Mouse (Mus musculus): Measurements from ENCODE around the gene Pnp2. TPM values are rescaled to one million over a fixed set of nuclear protein-coding genes. Genes with fewer than 3 reads are reported as not detected.
A peak's percentile ranks its signal among the peaks of the same experiment; 100 is the strongest.
"Not testable (repeated sequence)": the region's sequence is repeated elsewhere in the genome, so short reads cannot be mapped to it uniquely, and the experiment has no call there.

Pnp2 gene
- 1 to 10 TPM in 1 of 2 experiments, under 1 TPM in 1; 0.83 to 1.1 TPM for total RNA-seq (2021)
- long read RNA-seq, experiment 1, result 0 reads
- long read RNA-seq, experiment 2, partial matches to known transcripts, result 0 of 1 reads
- long read RNA-seq, experiment 2, other reads (novel, unspliced or antisense), result 1 of 1 reads

DNA sequence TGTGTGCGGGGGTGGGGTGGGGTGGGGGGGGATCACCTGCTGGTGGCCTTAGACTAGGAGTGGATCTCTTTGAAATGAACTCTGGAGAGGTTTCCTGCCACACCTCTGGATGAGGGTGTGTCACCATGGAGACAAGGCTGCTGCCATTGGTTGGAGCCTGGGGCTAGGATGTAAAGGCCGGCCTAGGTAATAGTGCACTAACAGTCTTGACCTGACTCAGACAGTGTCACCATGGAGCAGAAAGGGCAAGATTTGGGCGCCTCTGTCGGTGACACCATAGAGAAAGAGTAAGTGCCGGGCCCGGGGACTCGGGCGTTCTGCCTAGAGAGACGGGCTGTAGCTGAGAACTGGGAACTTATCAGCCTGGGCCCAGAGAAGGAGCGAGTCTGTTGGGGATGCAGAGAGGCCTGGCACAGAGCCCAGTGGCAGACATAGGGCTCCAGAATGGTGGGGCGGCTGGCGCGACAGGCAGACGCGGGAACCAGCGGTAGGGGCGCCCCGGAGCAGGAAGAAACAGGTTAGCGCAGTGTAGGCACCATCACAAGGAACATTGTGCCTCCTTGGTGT lies at the start of gene Pnp2:
Gene Pnp2 (plus strand): TSS at position 51 of the 567 bp plus-strand sequence.
- H3K27ac ChIP-seq, result peak within 1 kb of the TSS; percentile 53; the same call in 1 of the 2 replicates
- H3K4me3 ChIP-seq, result peak within 1 kb of the TSS; percentile 39
- DNase-seq (ENCODE audit: low spot score in 2 of 2), result peak in 1 of 2 experiments; percentile 48
- peak; percentile 55 for TF ChIP-seq CTCF (conservative IDR thresholded peaks at IDR 0.05)

DNA sequence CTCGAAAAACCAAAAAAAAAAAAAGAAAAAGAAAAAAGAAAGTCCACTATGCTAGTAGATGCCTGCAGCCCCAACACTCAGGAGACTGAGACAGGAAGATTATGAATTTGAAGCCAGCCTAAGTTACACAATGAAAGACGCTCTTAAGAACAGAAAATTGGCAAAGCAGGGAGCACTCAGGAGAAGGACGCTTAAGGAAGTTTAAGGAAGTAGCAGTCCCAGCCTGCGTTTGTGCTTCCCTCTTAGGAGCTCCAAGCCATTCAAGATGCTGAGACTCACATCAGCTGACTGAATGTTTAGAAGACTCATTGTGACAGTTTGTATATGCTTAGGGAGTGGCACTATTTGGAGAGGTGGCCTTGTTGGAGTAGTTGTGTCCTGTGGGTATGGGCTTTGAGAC lies 47.7 kb upstream of the Pnp2 start:
- H3K27ac ChIP-seq, result no peak overlapping the region
- TF ChIP-seq CTCF (conservative IDR thresholded peaks at IDR 0.05), result no peak
- DNase-seq (ENCODE audit: low spot score in 2 of 2), result no peak
- no peak overlapping the region for H3K4me3 ChIP-seq

DNA sequence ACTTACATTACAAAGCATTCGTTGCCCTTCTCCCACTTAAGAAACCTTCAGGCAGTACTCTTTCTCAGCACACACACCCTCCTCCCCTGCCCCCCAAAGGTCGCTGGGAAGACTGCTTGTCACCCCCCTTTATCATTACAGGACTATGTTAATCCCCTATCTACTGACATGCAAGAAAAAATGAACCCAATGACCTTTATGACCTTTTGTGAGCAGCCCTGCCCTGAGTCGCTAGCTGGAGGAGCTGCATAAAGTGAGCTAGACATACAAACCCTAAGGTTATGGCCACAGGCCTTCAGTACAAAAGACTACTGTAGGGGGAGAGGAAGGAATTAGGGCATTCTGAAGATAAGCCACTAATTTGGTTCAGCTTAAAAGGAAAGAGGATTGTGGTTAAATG lies 44.4 kb upstream of the Pnp2 start:
- DNase-seq (ENCODE audit: low spot score in 2 of 2), result no peak
- Histone ChIP-seq H3K4me3 (no peak overlapping the region), H3K27ac (no peak overlapping the region)
- no peak for TF ChIP-seq CTCF (conservative IDR thresholded peaks at IDR 0.05)

DNA sequence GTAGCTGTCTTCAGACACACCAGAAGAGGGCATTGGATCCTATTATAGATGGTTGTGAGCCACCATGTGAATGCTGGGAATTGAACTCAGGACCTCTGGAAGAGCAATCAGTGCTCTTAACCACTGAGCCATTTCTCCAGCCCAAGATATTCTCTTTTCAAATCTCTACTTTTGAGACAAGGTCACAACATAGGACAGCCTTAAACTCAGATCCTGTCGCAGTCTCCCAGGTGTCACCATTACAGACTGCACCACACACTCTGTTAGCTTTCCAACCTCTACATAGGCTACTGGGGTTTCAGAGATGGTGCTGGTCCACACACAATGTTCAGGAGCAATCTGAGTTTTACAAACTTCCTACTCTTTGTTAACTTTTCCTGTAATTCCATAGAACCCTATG lies 32.4 kb upstream of the Pnp2 start:
- peak overlapping the region; percentile 88 for H3K4me3 ChIP-seq
- DNase-seq (ENCODE audit: low spot score in 2 of 2), result not testable (repeated sequence)
- peak overlapping the region; percentile 1; the same call in 1 of the 2 replicates for H3K27ac ChIP-seq

DNA sequence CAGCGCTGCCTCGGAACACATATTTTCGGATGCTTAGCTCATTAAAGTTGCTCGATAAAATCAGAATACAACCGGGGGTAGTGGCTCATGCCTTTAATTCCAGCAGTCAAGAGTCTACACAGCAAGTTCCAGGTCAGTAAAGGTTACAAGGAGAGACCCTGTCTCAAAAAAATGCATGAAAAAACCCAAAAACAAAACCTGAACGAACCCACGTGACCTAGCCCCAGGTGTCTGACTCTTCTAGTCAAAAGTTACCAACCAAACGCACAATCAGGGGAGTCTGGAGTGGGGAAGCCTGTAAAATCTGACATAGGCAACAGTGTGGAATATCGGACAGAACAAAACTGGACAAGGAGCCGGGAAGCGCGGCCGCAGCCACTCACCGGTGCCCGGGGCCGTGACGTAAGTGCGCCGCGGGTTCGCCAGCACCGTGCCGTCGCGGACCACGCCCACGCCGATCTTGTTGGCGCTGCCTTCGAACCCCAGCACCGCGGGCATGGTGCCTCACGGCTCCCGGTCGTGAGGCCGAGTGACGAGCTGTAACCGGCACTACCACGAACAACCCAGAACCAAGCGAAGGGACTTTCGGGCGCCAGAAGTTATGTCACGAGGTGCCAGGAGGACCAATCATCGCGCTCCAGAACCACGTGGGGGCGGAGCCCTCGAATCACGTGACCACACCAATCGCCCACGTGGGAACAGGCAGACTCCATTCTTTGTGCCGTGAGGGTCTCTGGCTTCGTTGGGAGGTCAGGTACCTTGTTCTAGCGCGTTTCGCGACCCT lies 31.3 kb upstream of the Pnp2 start, which contains the start of the genes Osgep and Apex1:
Gene Osgep (minus strand): TSS at position 613 of the 784 bp plus-strand sequence.
Gene Apex1 (plus strand): TSS at position 688 of the 784 bp plus-strand sequence.
- Histone ChIP-seq H3K27ac (peak within 1 kb of the TSS; percentile 95), H3K4me3 (peak within 1 kb of the TSS; percentile 88)
- no peak for TF ChIP-seq CTCF (conservative IDR thresholded peaks at IDR 0.05)
- peak; percentile 95 to 96 for DNase-seq (ENCODE audit: low spot score in 2 of 2)

DNA sequence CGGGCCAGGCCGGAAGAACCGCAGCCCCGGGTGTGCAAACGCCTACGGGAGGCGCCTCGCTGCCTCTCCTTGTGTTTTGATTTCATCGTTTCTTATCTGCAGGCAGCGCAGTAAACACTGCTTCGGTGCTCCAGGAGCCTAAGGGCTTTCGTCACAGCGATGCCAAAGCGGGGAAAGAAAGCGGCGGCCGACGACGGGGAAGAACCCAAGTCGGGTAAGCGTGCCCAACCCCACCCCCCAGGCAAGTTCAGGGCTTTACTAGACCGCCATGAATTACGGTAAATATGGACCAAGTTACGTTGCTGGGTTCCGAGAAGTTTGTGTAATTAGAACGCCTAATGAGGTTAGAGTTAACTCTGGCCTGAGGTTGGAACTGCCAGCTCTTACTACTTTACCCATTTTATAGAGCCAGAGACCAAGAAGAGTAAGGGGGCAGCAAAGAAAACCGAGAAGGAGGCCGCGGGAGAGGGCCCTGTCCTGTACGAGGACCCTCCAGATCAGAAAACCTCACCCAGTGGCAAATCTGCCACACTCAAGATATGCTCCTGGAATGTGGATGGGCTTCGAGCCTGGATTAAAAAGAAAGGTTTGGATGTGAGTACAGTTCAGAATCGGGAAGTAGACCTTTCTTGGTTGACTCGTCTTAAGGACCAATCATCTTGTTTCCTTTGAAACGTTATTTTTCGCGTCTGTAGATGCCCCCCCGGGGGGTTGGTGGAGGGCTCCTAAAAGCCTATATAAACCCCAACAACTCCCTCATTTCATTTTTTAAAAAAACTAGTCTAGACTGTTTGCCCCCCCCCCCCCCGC lies 30.5 kb upstream of the Pnp2 start:
- Histone ChIP-seq H3K4me3 (peak overlapping the region; percentile 88), H3K27ac (peak overlapping the region; percentile 95)
- peak in 1 of 2 experiments; percentile 21 for DNase-seq (ENCODE audit: low spot score in 2 of 2)
- TF ChIP-seq CTCF (conservative IDR thresholded peaks at IDR 0.05), result no peak

DNA sequence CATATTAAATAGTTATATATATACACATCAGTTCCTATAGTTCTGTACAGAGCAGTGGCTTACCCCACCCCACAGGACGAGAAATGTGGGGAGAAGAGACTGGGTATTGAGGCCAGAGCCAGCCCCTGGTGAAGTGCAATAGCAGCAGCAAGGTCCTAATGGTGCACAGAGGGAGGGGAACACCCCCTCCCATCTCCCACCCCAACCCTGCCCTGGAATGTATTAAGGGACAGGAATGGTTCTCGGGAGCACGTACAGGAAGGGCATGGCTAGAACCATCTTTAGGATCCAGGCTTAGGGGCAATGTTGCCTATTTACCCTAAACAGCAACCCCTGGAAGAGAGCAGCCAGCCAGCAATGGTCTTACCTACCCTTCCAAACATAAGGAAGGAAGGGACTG lies 28.4 kb upstream of the Pnp2 start:
- DNase-seq (ENCODE audit: low spot score in 2 of 2), result no peak
- no peak overlapping the region for H3K4me3 ChIP-seq
- TF ChIP-seq CTCF (conservative IDR thresholded peaks at IDR 0.05), result no peak

DNA sequence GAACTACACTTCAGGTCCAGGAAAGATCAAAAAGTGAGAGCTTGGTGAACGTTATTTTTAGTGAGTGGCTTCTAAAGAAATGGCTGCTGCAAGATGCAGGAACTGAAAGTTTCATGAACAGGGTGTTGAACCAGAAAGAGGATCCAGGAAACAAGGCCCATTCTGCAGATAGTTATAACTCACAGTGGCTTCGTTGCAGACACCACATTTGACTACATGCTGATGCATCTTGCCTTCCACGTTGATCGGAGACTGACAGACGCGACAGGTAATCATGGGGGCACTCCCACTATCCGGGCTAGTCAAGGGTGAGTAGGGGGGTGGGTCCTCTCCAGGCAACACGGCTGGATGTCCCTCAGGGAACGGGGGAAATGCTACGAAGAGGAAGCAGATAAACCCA lies 25.8 kb upstream of the Pnp2 start:
- peak overlapping the region; percentile 98 for H3K27ac ChIP-seq
- peak overlapping the region; percentile 99 for H3K4me3 ChIP-seq
- DNase-seq (ENCODE audit: low spot score in 2 of 2), result no peak
- TF ChIP-seq CTCF (conservative IDR thresholded peaks at IDR 0.05), result no peak

More for the DNA sequence above, 28.4 kb upstream of the Pnp2 start:
- H3K27ac ChIP-seq, result no peak overlapping the region

DNA sequence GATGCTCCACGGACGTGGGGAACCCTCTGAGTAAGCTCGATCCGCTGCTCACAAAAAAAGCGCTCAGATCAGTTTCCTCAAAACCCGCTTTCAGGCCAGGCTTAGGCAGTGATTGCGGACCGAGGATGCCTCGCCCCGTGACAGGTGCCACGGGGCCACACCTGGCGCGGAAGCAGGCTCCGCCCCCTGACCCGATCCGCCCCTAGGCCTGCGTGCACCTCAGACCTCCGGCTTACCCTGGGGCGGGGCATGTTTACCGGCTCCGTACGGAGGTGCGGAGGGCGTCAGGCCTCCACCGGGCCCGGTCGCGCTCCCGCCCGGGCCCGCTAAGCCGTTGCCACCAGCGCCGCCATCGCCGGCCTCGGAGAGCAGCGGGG lies 25.4 kb upstream of the Pnp2 start:
- Histone ChIP-seq H3K4me3 (peak overlapping the region; percentile 99), H3K27ac (peak overlapping the region; percentile 98)
- no peak for TF ChIP-seq CTCF (conservative IDR thresholded peaks at IDR 0.05)
- DNase-seq (ENCODE audit: low spot score in 2 of 2), result peak in 1 of 2 experiments; percentile 53

DNA sequence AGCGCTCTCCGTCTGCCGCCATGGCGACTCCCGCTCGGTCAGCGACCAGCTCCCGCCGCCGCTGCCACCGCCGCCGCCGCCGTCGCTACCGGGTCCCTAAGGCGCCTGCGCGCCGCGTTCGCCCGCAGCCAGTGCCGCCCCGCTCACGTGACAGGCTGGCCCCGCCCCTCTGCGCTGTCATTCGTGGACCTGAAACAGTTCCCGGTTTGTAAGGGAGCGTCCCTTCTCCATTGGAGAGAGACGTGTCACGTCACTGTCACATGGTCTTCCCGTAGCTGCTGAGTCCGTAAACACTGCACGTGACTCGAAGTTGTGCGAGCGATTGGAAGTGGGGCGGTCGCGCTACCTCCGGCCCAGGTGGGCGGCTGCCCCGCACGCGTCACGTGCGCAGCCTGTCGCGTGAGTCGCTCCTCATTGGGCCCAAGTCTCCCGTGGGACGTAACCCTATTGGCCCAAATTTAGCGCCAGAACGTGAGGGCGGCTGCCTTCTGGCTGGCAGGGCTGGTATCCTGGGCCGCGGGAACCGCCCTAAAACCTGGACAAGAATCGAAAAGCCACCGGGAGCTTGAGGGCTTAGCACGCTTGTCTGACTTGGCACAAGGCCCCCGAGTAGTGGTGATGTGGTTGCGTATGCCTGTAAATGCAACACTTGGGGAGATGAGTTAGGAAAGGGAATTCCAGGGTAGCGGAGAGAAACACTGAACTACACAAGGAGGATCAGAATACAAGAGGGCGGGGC lies 24.9 kb upstream of the Pnp2 start, which contains the start of the genes Pip4p1 and Pnp:
Gene Pip4p1 (minus strand): TSS at position 103 of the 739 bp plus-strand sequence.
Gene Pnp (plus strand): TSS at position 329 of the 739 bp plus-strand sequence.
- peak; percentile 99 to 100 for DNase-seq (ENCODE audit: low spot score in 2 of 2)
- peak within 1 kb of the TSS; percentile 99 for H3K4me3 ChIP-seq
- TF ChIP-seq CTCF (conservative IDR thresholded peaks at IDR 0.05), result no peak
- peak within 1 kb of the TSS; percentile 98 for H3K27ac ChIP-seq

DNA sequence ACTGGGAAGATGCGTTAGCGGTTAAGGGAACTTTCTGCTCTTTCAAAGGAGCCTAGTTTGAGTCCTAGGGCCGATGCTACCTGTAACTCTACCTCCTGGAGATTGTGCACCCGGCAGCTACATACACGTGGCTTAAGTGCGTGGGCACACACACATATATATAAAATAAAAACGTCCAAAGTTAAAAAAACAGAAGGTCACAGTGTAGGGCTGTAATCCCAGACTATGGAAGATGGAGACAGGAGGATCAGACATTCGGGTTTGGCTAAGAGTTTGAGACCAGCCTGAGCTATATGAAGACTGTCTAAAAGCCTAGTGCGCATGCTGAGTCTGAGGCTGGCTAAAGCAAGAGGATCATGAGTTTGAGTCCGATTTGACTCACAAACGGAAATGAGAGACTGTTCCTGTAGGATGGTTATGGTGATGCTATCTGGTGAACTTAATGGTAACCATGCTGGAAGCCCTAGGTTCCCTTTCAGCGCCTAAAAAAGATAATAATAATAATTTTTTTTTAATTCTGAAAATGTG lies 24.2 kb upstream of the Pnp2 start:
- no peak for DNase-seq (ENCODE audit: low spot score in 2 of 2)
- peak overlapping the region; percentile 99 for H3K4me3 ChIP-seq
- no peak for TF ChIP-seq CTCF (conservative IDR thresholded peaks at IDR 0.05)
- peak overlapping the region; percentile 85 for H3K27ac ChIP-seq

DNA sequence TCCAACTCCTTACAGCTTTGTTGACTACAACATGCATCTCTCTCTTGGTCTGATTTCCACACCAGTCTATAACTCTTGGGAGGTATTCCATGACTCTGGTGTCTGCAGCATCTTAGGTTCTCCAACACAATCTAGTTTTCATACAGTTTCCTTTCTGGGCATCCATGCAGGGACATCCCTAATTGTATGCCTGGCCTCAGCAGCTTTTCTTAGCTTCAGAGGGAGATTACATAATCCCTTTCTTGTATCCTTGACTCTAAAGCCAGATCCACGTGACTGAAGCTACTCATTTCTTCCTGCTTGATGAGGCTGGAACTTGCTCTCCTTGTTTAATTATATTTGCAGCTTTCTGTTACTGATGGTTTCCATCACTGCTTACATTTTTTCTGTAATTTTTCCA lies 19.1 kb upstream of the Pnp2 start:
- no peak overlapping the region for H3K4me3 ChIP-seq
- DNase-seq (ENCODE audit: low spot score in 2 of 2), result no peak
- no peak for TF ChIP-seq CTCF (conservative IDR thresholded peaks at IDR 0.05)
- no peak overlapping the region for H3K27ac ChIP-seq

All from layer of hippocampus, adult 2 months (tissue).